Mouse (Mus musculus) lung, postnatal 25 days (tissue): ENCODE measurements around the gene Hoxc9.

Experiments
- DNase-seq: peaks from one replicate; pipeline ENCODE4 v3.0.0; 2022; ENCODE audit warnings: low spot score

The Hoxc9 gene

GRCm38 (mm10) chr15:102978615-102979515, 2.6 kb downstream of the Hoxc9 start:
- no peak for DNase-seq

- no peak for DNase-seq
These were observed 3.7 kb downstream of the Hoxc9 start for GRCm38 (mm10) chr15:102979936-102980335.

GRCm38 (mm10) chr15:102980352-102980751, 4.1 kb downstream of the Hoxc9 start:
- DNase-seq = no peak

GRCm38 (mm10) chr15:102980912-102981311, 4.7 kb downstream of the Hoxc9 start:
- DNase-seq = no peak

GRCm38 (mm10) chr15:102981379-102982288, 5.4 kb downstream of the Hoxc9 start:
- DNase-seq = no peak

- DNase-seq = no peak
These were observed 7.5 kb downstream of the Hoxc9 start for GRCm38 (mm10) chr15:102983716-102984115.

GRCm38 (mm10) chr15:102984521-102984920, 8.3 kb downstream of the Hoxc9 start:
- DNase-seq = no peak

- no peak for DNase-seq
These were observed 8.7 kb downstream of the Hoxc9 start for GRCm38 (mm10) chr15:102984925-102985324.

GRCm38 (mm10) chr15:102987124-102987833, 11.0 kb downstream of the Hoxc9 start:
- DNase-seq = peak; percentile 88

- DNase-seq = no peak
These were observed 11.8 kb downstream of the Hoxc9 start for GRCm38 (mm10) chr15:102988078-102988477.

GRCm38 (mm10) chr15:102990461-102991397, 14.5 kb downstream of the Hoxc9 start, which contains the start of gene Hoxc8:
Hoxc8 (plus strand) TSS chr15:102990607.
- DNase-seq = no peak

- DNase-seq = no peak
These were observed 15.5 kb downstream of the Hoxc9 start for GRCm38 (mm10) chr15:102991782-102992181.

- DNase-seq = no peak
These were observed 16.0 kb downstream of the Hoxc9 start for GRCm38 (mm10) chr15:102992206-102992605.

- DNase-seq = no peak
These were observed 16.6 kb downstream of the Hoxc9 start for GRCm38 (mm10) chr15:102992863-102993262.

- DNase-seq = no peak
These were observed 20.3 kb downstream of the Hoxc9 start for GRCm38 (mm10) chr15:102996548-102996947.

GRCm38 (mm10) chr15:102997431-102997830, 21.2 kb downstream of the Hoxc9 start:
- no peak for DNase-seq

- DNase-seq = no peak
These were observed 21.7 kb downstream of the Hoxc9 start, which contains the start of gene Hoxc6 for GRCm38 (mm10) chr15:102997939-102998355. Hoxc6 (plus strand) TSS chr15:102998257.

GRCm38 (mm10) chr15:102998608-102999182, 22.5 kb downstream of the Hoxc9 start:
- DNase-seq = no peak

GRCm38 (mm10) chr15:102999183-102999831, 23.1 kb downstream of the Hoxc9 start:
- peak; percentile 12 for DNase-seq

- DNase-seq = no peak
These were observed 23.7 kb downstream of the Hoxc9 start for GRCm38 (mm10) chr15:102999955-103000354.
